Mouse (Mus musculus) CH12.LX (cell line): Measurements from ENCODE around the gene Svs2. TPM values are rescaled to one million over a fixed set of nuclear protein-coding genes. Genes with fewer than 3 reads are reported as not detected.

Source experiments
- DNase-seq: peaks from one replicate; pipeline ENCODE4 v3.0.0-alpha.2; 2013; ENCODE audit errors: extremely low read depth
- H3K27ac ChIP-seq: 2 replicates; pipeline ENCODE4 v1.5.1; 2012; ENCODE audit warnings: low read depth, mild to moderate bottlenecking, control low read depth, moderate library complexity; ENCODE audit not compliant: insufficient read depth
- H3K27me3 ChIP-seq: replicated peaks from 2 replicates; pipeline ENCODE3; 2012; ENCODE audit warnings: inconsistent platforms
- H3K36me3 ChIP-seq, 2 experiments: replicated peaks in 1 of 2; 2 replicates each; pipeline versions ENCODE3 to v1.6.1; 2012; ENCODE audit warnings: inconsistent platforms in 1 of 2, low read length in 1 of 2, mild to moderate bottlenecking in 1 of 2, mixed read lengths in 1 of 2, moderate library complexity in 1 of 2; ENCODE audit not compliant: control insufficient read depth in 1 of 2, insufficient read depth in 1 of 2
- H3K4me1 ChIP-seq, 2 experiments: 2 replicates each; pipeline ENCODE4 v1.6.1; 2012; ENCODE audit warnings: inconsistent platforms in 1 of 2, moderate library complexity in 1 of 2; ENCODE audit not compliant: insufficient read depth in 2 of 2, control insufficient read depth in 1 of 2
- H3K4me2 ChIP-seq: 2 replicates; pipeline ENCODE4 v1.6.1; 2012; ENCODE audit warnings: low read depth, mild to moderate bottlenecking, control low read depth; ENCODE audit not compliant: poor library complexity, insufficient read depth, severe bottlenecking
- H3K4me3 ChIP-seq, 3 experiments: fragments of 150-350 bp in 1 of 3; sonication (generic) in 1 of 3; replicated peaks in 1 of 3; 2 replicates each; pipeline versions ENCODE3 to v1.5.1; 2011 to 2012; ENCODE audit warnings: low read depth in 2 of 3, low read length in 2 of 3, mild to moderate bottlenecking in 2 of 3, moderate library complexity in 2 of 3, control low read depth in 1 of 3, improper control_type of control experiment in 1 of 3, inconsistent platforms in 1 of 3, mixed read lengths in 1 of 3; ENCODE audit not compliant: poor library complexity in 1 of 3
- H3K79me2 ChIP-seq: replicated peaks from 2 replicates; pipeline ENCODE4 v1.6.1; 2012; ENCODE audit warnings: mild to moderate bottlenecking, moderate library complexity; ENCODE audit not compliant: control insufficient read depth, poor library complexity, insufficient read depth, severe bottlenecking; ENCODE audit errors: extremely low read depth
- H3K9ac ChIP-seq: 2 replicates; pipeline ENCODE4 v1.6.1; 2012; ENCODE audit warnings: low read depth, mild to moderate bottlenecking, control low read depth, moderate library complexity; ENCODE audit not compliant: insufficient read depth
- H3K9me3 ChIP-seq: replicated peaks from 2 replicates; pipeline ENCODE3; 2012; ENCODE audit warnings: low read length, inconsistent platforms, mixed read lengths
- BHLHE40 ChIP-seq: IDR thresholded peaks from 2 replicates; pipeline ENCODE4 v1.6.1; 2011; ENCODE audit warnings: mild to moderate bottlenecking, low read depth, low read length, improper control_type of control experiment
- ELF1 ChIP-seq: IDR thresholded peaks from 2 replicates; pipeline ENCODE4 v1.6.1; 2014; ENCODE audit warnings: low read depth, mild to moderate bottlenecking, inconsistent platforms, low read length, improper control_type of control experiment
- ETS1 ChIP-seq: conservative IDR thresholded peaks from 2 replicates; pipeline ENCODE4 v1.6.1; 2012; ENCODE audit warnings: low read depth, mild to moderate bottlenecking, inconsistent platforms, low read length, improper control_type of control experiment, moderate library complexity
- HCFC1 ChIP-seq: IDR thresholded peaks from 2 replicates; pipeline ENCODE4 v1.6.1; 2012; ENCODE audit warnings: low read depth, mild to moderate bottlenecking, inconsistent platforms, low read length, improper control_type of control experiment
- IRF4 ChIP-seq: IDR thresholded peaks from 2 replicates; pipeline ENCODE4 v1.6.1; 2014; ENCODE audit warnings: low read depth, mild to moderate bottlenecking, inconsistent platforms, low read length, improper control_type of control experiment
- JUND ChIP-seq: conservative IDR thresholded peaks from 2 replicates; pipeline ENCODE4 v1.6.1; 2011; ENCODE audit warnings: low read depth, low read length, improper control_type of control experiment
- MYC ChIP-seq: IDR thresholded peaks from 2 replicates; pipeline ENCODE4 v1.6.1; 2011; ENCODE audit warnings: low read depth, mild to moderate bottlenecking, improper control_type of control experiment, low read length
- NRF1 ChIP-seq: IDR thresholded peaks from 2 replicates; pipeline ENCODE4 v1.6.1; 2014; ENCODE audit warnings: low read depth, mild to moderate bottlenecking, inconsistent platforms, low read length, improper control_type of control experiment, moderate library complexity
- PAX5 ChIP-seq: IDR thresholded peaks from 2 replicates; pipeline ENCODE4 v1.6.1; 2012; ENCODE audit warnings: low read length, inconsistent platforms, mixed read lengths
- POLR2A ChIP-seq: IDR thresholded peaks from 2 replicates; pipeline ENCODE4 v1.6.1; 2011; ENCODE audit warnings: low read depth, mild to moderate bottlenecking, improper control_type of control experiment, low read length
- POLR2AphosphoS2 ChIP-seq: IDR thresholded peaks from 2 replicates; pipeline ENCODE4 v1.6.1; 2011; ENCODE audit warnings: low read depth, low read length, improper control_type of control experiment
- RAD21 ChIP-seq: IDR thresholded peaks from 2 replicates; pipeline ENCODE4 v1.6.1; 2011; ENCODE audit warnings: low read depth, mild to moderate bottlenecking, low read length, improper control_type of control experiment, moderate library complexity
- RCOR1 ChIP-seq: conservative IDR thresholded peaks from 2 replicates; pipeline ENCODE4 v1.6.1; 2012; ENCODE audit warnings: low read depth, mild to moderate bottlenecking, inconsistent platforms, low read length, improper control_type of control experiment
- TCF12 ChIP-seq: IDR thresholded peaks from 2 replicates; pipeline ENCODE4 v1.6.1; 2014; ENCODE audit warnings: low read depth, mild to moderate bottlenecking, inconsistent platforms, low read length, improper control_type of control experiment
- UBTF ChIP-seq: IDR thresholded peaks from 2 replicates; pipeline ENCODE4 v1.6.1; 2012; ENCODE audit warnings: low read depth, mild to moderate bottlenecking, inconsistent platforms, low read length, improper control_type of control experiment, moderate library complexity
- ZC3H11A ChIP-seq: IDR thresholded peaks from 2 replicates; pipeline ENCODE4 v1.6.1; 2012; ENCODE audit warnings: low read depth, mild to moderate bottlenecking, inconsistent platforms, low read length, improper control_type of control experiment
- ZNF384 ChIP-seq: IDR thresholded peaks from 2 replicates; pipeline ENCODE4 v1.6.1; 2012; ENCODE audit warnings: low read depth, low read length, improper control_type of control experiment, inconsistent platforms
- dilution Hi-C: fragments of 300-500 bp; cut with MboI; formaldehyde crosslinking; loops from 2 replicates; pipeline ENCODE4 v1.14.3; 2020; ENCODE audit warnings: low sequenced_read_pairs; ENCODE audit not compliant: extremely low pct_unique_long_range_greater_than_20kb, extremely low pct_ligation_motif_present
- in situ Hi-C: fragments of 300-500 bp; cut with MboI; formaldehyde crosslinking; loops from 3 replicates; pipeline ENCODE4 v1.14.3; 2019; ENCODE audit warnings: low sequenced_read_pairs, low pct_ligation_motif_present, low pct_unique_long_range_greater_than_20kb, mixed read lengths
- polyA plus RNA-seq: library from polyadenylated mRNA; unstranded; fragments of >175 nt; gene quantifications from 2 replicates; pipeline ENCODE4 v1.2.1, GENCODE M21; 2012; ENCODE audit warnings: low read depth; ENCODE audit not compliant: insufficient read length
- total RNA-seq, 2 experiments: library from RNA; depleted of rRNA; stranded (reverse); fragments of 300-350 nt in 1 of 2; fragments of >200 nt in 1 of 2; gene quantifications; 2 replicates each; pipeline ENCODE4 v1.2.3; 2012 to 2014

Gene Svs2
- total and polyA plus RNA-seq, 3 experiments, result not detected

DNA sequence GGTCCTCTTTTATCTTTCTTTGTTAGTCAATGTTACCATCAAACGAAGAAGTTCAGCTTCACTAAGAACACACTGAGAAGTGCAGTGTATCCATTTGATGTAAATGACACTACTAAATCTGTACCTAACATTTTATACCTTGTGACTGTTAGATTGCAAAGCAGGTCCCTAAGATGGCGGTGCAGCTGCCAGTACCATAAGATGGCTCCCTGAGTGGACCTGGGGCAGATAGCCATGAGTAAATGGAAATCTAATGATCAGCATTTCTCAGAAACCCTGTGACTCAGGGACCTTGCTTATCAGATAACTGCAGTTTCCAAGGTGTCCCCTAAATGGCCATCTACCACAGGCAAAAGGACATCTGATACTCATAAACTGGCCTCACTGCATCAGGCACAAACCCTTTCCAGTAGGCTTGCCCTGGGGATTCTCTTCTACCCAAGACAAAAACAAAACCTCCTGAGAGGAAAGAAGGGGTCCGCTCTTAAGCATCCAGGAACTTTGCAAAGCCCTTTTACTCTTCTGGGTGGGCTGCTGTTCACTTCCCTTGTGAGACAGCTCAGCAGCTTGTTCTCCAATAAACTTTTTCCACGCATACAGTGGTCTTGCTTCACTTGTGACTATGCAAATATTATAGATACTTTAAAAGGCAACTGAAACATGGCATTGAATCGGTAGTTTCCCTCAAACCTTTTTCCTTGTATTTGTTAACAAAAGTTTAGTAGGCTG, 42.1 kb downstream of the Svs2 start (continued):
- no peak for TF ChIP-seq RAD21
- TF ChIP-seq ETS1, result no peak; the same call in 1 of the 2 replicates
- no peak for TF ChIP-seq PAX5
- no peak for TF ChIP-seq POLR2A
- peak; percentile 18; the same call in 1 of the 2 replicates for TF ChIP-seq TCF12
- no peak for TF ChIP-seq RCOR1
- no peak for TF ChIP-seq HCFC1
- TF ChIP-seq ZNF384, result no peak
- TF ChIP-seq BHLHE40, result peak; percentile 77
- TF ChIP-seq, all 38 proteins: peak for 9

DNA sequence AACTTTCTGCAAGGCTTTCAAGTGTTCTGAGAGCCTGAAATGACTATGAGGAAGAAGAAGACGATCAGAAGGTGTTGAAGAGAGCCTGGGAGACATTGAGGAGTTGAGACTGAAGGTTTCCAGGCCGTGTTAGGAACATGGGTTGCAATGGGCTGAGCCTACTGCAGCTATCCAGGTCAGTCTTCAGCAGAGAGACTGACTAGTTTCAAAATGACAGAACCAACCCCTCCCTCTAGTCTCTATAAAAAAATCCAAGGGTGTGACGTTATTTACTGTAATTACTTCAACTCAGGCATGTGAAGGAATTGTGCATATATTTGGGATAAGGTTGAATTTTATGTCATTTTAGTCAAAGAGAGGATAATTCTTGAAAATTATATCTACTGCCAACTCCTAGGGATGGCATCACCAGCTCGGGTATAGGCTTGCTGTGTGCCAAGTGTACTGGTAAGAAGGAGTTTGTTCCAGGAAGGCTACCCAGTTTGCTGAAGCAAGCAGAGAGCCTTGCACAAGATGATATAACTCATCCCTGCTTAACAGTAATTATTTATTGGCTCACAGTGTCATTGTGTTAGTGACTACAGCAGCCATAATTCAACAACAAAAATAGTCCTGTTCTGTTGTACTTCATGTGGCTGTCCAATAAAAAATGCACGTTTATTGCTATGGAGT, 43.2 kb downstream of the Svs2 start:
- no peak for DNase-seq
- Histone ChIP-seq H3K36me3 (no peaks in the 10 kb centered on the region), H3K9ac (no peak overlapping the region), H3K27me3 (no peaks in the 10 kb centered on the region), H3K4me2 (no peak overlapping the region), H3K27ac (no peak overlapping the region), H3K79me2 (no peaks in the 10 kb centered on the region), H3K9me3 (peaks cover 9% of the 10 kb centered on the region), H3K4me3 (no peak overlapping the region), H3K4me1 (peaks cover 19 to 32% of the 10 kb centered on the region in 2 experiments)
- in situ Hi-C loops, result no loop called here
- dilution Hi-C loops, result no loop called here
- TF ChIP-seq NRF1 (no peak), ZNF384 (peak; percentile 43), IRF4 (peak; percentile 54; the same call in 1 of the 2 replicates)

DNA sequence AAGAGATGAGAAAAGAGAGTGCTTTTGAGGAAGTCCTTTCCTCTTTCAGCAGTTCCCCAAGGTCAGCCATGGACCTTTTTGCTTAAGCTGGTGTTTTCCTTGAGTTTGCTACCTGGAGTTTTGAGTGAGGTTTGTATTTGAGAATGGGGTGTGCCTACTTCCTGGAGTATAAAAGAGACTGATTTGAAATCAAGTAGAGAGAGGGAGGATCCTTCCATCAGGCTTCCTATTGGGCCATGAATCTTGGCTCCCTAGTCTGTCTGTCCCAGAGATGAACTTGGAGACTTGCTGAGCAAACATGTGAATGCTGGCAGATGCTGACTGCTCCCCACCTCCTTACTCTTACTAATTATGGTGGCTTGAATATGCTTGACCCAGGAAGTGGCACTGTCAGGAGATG, 46.0 kb downstream of the Svs2 start:
- dilution Hi-C loops, result no loop called here
- TF ChIP-seq BHLHE40, result no peak
- no peak for TF ChIP-seq POLR2AphosphoS2
- no peak for TF ChIP-seq MYC
- no peak for TF ChIP-seq ZC3H11A
- TF ChIP-seq UBTF, result no peak
- no peak for TF ChIP-seq ELF1
- TF ChIP-seq RCOR1, result no peak
- TF ChIP-seq JUND, result no peak
- TF ChIP-seq RAD21, result no peak
- Histone ChIP-seq H3K27me3 (no peaks in the 10 kb centered on the region), H3K79me2 (no peaks in the 10 kb centered on the region), H3K36me3 (no peaks in the 10 kb centered on the region), H3K4me1 (peaks cover 19 to 32% of the 10 kb centered on the region in 2 experiments), H3K4me2 (no peak overlapping the region), H3K9ac (no peak overlapping the region), H3K9me3 (peaks cover 9% of the 10 kb centered on the region), H3K4me3 (no peak overlapping the region), H3K27ac (no peak overlapping the region)
- DNase-seq, result no peak
- in situ Hi-C loops, result no loop called here
